Mouse (Mus musculus) hematopoietic stem cell, adult 5-6 weeks (primary cell): Measurements from ENCODE around the gene Nckap5l. TPM values are rescaled to one million over a fixed set of nuclear protein-coding genes. Genes with fewer than 3 reads are reported as not detected.

Experiments
- ATAC-seq, 2 experiments: fragments of 125-278 bp in 1 of 2; replicated peaks in 1 of 2; 2 replicates each; pipeline ENCODE4 v1.8.0; 2016 to 2017; ENCODE audit warnings: inconsistent platforms in 2 of 2, mild to moderate bottlenecking in 2 of 2, moderate number of reproducible peaks in 2 of 2, low read depth in 1 of 2, moderate TSS enrichment in 1 of 2; ENCODE audit not compliant: low FRiP score in 2 of 2, poor library complexity in 2 of 2, severe bottlenecking in 2 of 2, insufficient read depth in 1 of 2, low TSS enrichment in 1 of 2
- total RNA-seq: library from RNA; stranded (forward); fragments of 172-1452, 232-1000 nt; gene quantifications from 2 replicates; pipeline ENCODE4 v1.2.3, GENCODE M21; 2017

Nckap5l gene
- total RNA-seq, 1 experiment from 2014 or later: 0.89 TPM

GRCm38 (mm10) chr15:99416957-99417356, 40.6 kb downstream of the Nckap5l start:
- no peak for ATAC-seq

- peak; percentile 68 to 80; a peak in 3 of 4 replicates for ATAC-seq
Observed at GRCm38 (mm10) chr15:99416348-99416882, 41.1 kb downstream of the Nckap5l start.

GRCm38 (mm10) chr15:99415793-99416192, 41.8 kb downstream of the Nckap5l start:
- no peak; a peak in 1 of 4 replicates for ATAC-seq

- ATAC-seq: no peak
Observed at GRCm38 (mm10) chr15:99411747-99412146, 45.8 kb downstream of the Nckap5l start.

GRCm38 (mm10) chr15:99408845-99409244, 48.7 kb downstream of the Nckap5l start:
- no peak for ATAC-seq

- ATAC-seq: no peak
Observed at GRCm38 (mm10) chr15:99406986-99407570, 50.5 kb downstream of the Nckap5l start.

GRCm38 (mm10) chr15:99405150-99405549, 52.4 kb downstream of the Nckap5l start:
- no peak for ATAC-seq

- ATAC-seq: no peak
Observed at GRCm38 (mm10) chr15:99403159-99403889, 54.2 kb downstream of the Nckap5l start.

GRCm38 (mm10) chr15:99400602-99401001, 56.9 kb downstream of the Nckap5l start:
- ATAC-seq: no peak

- ATAC-seq: peak in 1 of 2 experiments; percentile 39; a peak in 1 of 4 replicates
Observed at GRCm38 (mm10) chr15:99399503-99400245, 57.9 kb downstream of the Nckap5l start.

- no peak for ATAC-seq
Observed at GRCm38 (mm10) chr15:99397622-99398021, 59.9 kb downstream of the Nckap5l start.

GRCm38 (mm10) chr15:99396875-99397274, 60.7 kb downstream of the Nckap5l start:
- ATAC-seq: no peak

- no peak for ATAC-seq
Observed at GRCm38 (mm10) chr15:99396462-99396861, 61.1 kb downstream of the Nckap5l start.

- peak; percentile 40 to 52; a peak in 3 of 4 replicates for ATAC-seq
Observed at GRCm38 (mm10) chr15:99393386-99394252, 63.9 kb downstream of the Nckap5l start.

GRCm38 (mm10) chr15:99392486-99393385, 64.8 kb downstream of the Nckap5l start, which contains the start of gene Tmbim6:
Gene Tmbim6 (plus strand): TSS chr15:99392882.
- ATAC-seq: peak; percentile 84 to 91

- ATAC-seq: no peak
Observed at GRCm38 (mm10) chr15:99391975-99392374, 65.6 kb downstream of the Nckap5l start.
